Mouse (Mus musculus): ENCODE data around the gene Doc2a.
A peak's percentile ranks its signal among the peaks of the same experiment; 100 is the strongest.

- TF ChIP-seq POLR2A (IDR thresholded peaks at IDR 0.05; ENCODE audit: borderline replicate concordance, extremely low read depth, insufficient read depth, insufficient read length, poor library complexity, severe bottlenecking): peak; percentile 35; the same call in 1 of the 2 replicates
- TF ChIP-seq CTCF (IDR thresholded peaks at IDR 0.05; ENCODE audit: borderline replicate concordance, extremely low read depth, insufficient read depth, insufficient read length): no peak
Observed at GRCm38 (mm10) chr7:126862147-126862784, 15.1 kb downstream of the Doc2a start, which contains the start of gene Ino80e.

Data from brain, embryonic 14.5 days (tissue).